Comparison of ENCODE assay signal across 20 mouse cellular contexts in genomic region chr5:73079801-73080200, GRCm38 (mm10).
DNase-seq lines count a peak whose midpoint lies in the region; TF ChIP-seq lines count a peak whose summit lies in the region.
"Had no signal": no experiment of that assay in that cellular context is flagged by ENCODE, and none has a peak within 500 bp of the region (broad histone marks: within the 10 kb centered on the region; RNA-seq: fewer than 3 reads in every experiment).

No protein-coding gene starts in this region.

- no peak overlapping the region for H3K4me3 ChIP-seq in layer of hippocampus, adult 2 months
- H3K4me3 ChIP-seq: embryonic facial prominence, embryonic 13.5 days; embryonic facial prominence, embryonic 15.5 days; erythroblast, embryonic 14.5 days; forebrain, embryonic 10.5 days; forebrain, embryonic 12.5 days had no signal

- DNase-seq in layer of hippocampus, adult 2 months (ENCODE audit: low spot score in 2 of 2), result no peak
- no peak for DNase-seq in layer of hippocampus, adult 9-11 months
- peak; percentile 70 for DNase-seq in 3T3-L1 (ENCODE audit: low read depth, low spot score)
- peak; percentile 15 for DNase-seq in NIH3T3 (ENCODE audit: low read depth)
- DNase-seq in natural killer cell, adult 2 months (ENCODE audit: low spot score in 2 of 2), result no peak
- DNase-seq: adrenal gland, adult 2 months; adrenal gland, postnatal 10 days; adrenal gland, postnatal 25 days; cerebellum, adult 11 months; cerebellum, adult 18-20 months; cerebellum, adult 8-10 months; cerebellum, adult 9-11 months; cerebellum, postnatal 14 days; cerebellum, postnatal 36 days; embryo, embryonic 11 days had no signal

- no peak overlapping the region for H3K27ac ChIP-seq in layer of hippocampus, adult 2 months
- H3K27ac ChIP-seq: embryonic facial prominence, embryonic 13.5 days; embryonic facial prominence, embryonic 15.5 days; forebrain, embryonic 10.5 days; forebrain, embryonic 12.5 days had no signal

- TF ChIP-seq CTCF in layer of hippocampus, adult 2 months (conservative IDR thresholded peaks at IDR 0.05), result 0 out of 2 replicates have a peak, but pooled peaks have one; percentile 4

Comparison
In these comparisons a context has a peak if more than half of its experiments do, and no peak if none do; other contexts are left out.
1. DNase-seq: peak in 3T3-L1 (single experiment) and NIH3T3 (single experiment); none in layer of hippocampus, adult 2 months (0 of 2), layer of hippocampus, adult 9-11 months (single experiment) and natural killer cell, adult 2 months (0 of 2).